Mouse (Mus musculus): ENCODE measurements around the gene Usp15. TPM values are rescaled to one million over a fixed set of nuclear protein-coding genes. Genes with fewer than 3 reads are reported as not detected.

The Usp15 gene
- polyA plus RNA-seq, 1 experiment from 2014 or later: 92.3 TPM

DNA sequence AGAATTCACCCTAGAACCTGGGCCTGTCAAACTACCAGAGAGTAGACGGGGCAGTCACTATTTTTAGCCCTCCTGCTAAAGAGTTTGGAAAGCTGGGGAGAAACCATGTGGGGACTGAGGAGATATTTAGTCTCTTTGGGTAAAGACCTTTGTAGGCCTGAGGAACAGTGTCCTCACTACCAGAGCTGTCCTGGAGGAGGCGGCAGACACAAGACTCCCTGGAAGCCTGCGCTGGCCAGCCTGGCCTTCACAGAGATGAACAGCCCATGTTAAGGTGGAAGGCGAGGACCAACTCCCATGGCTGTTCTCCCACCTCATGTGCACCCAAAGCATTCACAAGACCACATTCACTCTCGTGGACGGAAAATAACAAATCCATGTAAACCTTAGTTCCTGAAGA lies 5.8 kb downstream of the Usp15 start:
- H3K27me3 ChIP-seq (ENCODE audit: control insufficient read depth, insufficient read depth, low read length): no peaks in the 10 kb centered on the region
- WGBS: 84% methylated on average over 6 of the region's 6 CpGs
- H3K27ac ChIP-seq (replicated peaks; ENCODE audit: low read depth, low read length): no peak overlapping the region
- H3K4me2 ChIP-seq (ENCODE audit: low read length): no peak overlapping the region
- no peaks in the 10 kb centered on the region for H3K36me3 ChIP-seq (ENCODE audit: control insufficient read depth, insufficient read depth, low read length)
- no peak for DNase-seq
- no peak overlapping the region for H3K4me3 ChIP-seq (replicated peaks; ENCODE audit: low read depth, low read length)
- no peak for ATAC-seq (ENCODE audit: low FRiP score, low TSS enrichment)
- no peaks in the 10 kb centered on the region for H3K9me3 ChIP-seq (ENCODE audit: control insufficient read depth, low read length)
- H3K4me1 ChIP-seq (ENCODE audit: control insufficient read depth, insufficient read depth, low read length): peaks cover 8% of the 10 kb centered on the region
- no peak overlapping the region for H3K9ac ChIP-seq (replicated peaks; ENCODE audit: low read length)

GRCm38 (mm10) chr10:123187337-123187736 lies 9.5 kb downstream of the Usp15 start:
- no peak overlapping the region for H3K4me3 ChIP-seq (replicated peaks; ENCODE audit: low read depth, low read length)
- no peak overlapping the region for H3K4me2 ChIP-seq (ENCODE audit: low read length)
- no peak for ATAC-seq (ENCODE audit: low FRiP score, low TSS enrichment)
- H3K36me3 ChIP-seq (ENCODE audit: control insufficient read depth, insufficient read depth, low read length): no peaks in the 10 kb centered on the region
- no peak overlapping the region for H3K9ac ChIP-seq (replicated peaks; ENCODE audit: low read length)
- DNase-seq: no peak
- H3K9me3 ChIP-seq (ENCODE audit: control insufficient read depth, low read length): no peaks in the 10 kb centered on the region
- no peaks in the 10 kb centered on the region for H3K27me3 ChIP-seq (ENCODE audit: control insufficient read depth, insufficient read depth, low read length)
- H3K4me1 ChIP-seq (ENCODE audit: control insufficient read depth, insufficient read depth, low read length): no peaks in the 10 kb centered on the region
- H3K27ac ChIP-seq (replicated peaks; ENCODE audit: low read depth, low read length): no peak overlapping the region
- WGBS: 79% methylated on average over 6 of the region's 6 CpGs

GRCm38 (mm10) chr10:123185907-123186306 lies 10.9 kb downstream of the Usp15 start:
- no peak overlapping the region for H3K4me2 ChIP-seq (ENCODE audit: low read length)
- H3K36me3 ChIP-seq (ENCODE audit: control insufficient read depth, insufficient read depth, low read length): peaks cover under 1% of the 10 kb centered on the region
- 91% methylated on average over 6 of the region's 6 CpGs for whole genome bisulfite sequencing
- H3K9ac ChIP-seq (replicated peaks; ENCODE audit: low read length): no peak overlapping the region
- no peak overlapping the region for H3K27ac ChIP-seq (replicated peaks; ENCODE audit: low read depth, low read length)
- ATAC-seq (ENCODE audit: low FRiP score, low TSS enrichment): no peak
- no peaks in the 10 kb centered on the region for H3K9me3 ChIP-seq (ENCODE audit: control insufficient read depth, low read length)
- H3K4me1 ChIP-seq (ENCODE audit: control insufficient read depth, insufficient read depth, low read length): no peaks in the 10 kb centered on the region
- no peaks in the 10 kb centered on the region for H3K27me3 ChIP-seq (ENCODE audit: control insufficient read depth, insufficient read depth, low read length)
- DNase-seq: no peak
- no peak overlapping the region for H3K4me3 ChIP-seq (replicated peaks; ENCODE audit: low read depth, low read length)

DNA sequence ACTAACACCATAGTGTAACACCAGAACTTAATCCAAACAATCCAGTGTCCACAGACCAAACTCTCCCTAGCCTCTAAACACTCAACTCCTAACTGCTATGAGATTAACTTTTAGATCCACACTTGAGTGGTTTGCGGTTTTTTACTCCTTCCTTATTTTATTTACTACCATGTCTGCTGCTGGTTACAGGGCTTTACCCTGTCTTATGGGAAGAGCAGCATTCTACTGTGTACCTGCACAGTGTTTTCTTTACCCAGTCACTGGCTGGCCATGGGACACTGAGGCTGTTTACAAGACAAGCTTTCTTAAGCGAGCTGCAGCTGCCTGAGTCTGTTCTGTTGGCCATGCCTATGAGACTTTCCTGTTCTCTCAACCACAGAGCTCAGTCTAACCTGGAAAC lies 13.1 kb downstream of the Usp15 start:
- H3K27me3 ChIP-seq (ENCODE audit: control insufficient read depth, insufficient read depth, low read length): no peaks in the 10 kb centered on the region
- H3K36me3 ChIP-seq (ENCODE audit: control insufficient read depth, insufficient read depth, low read length): peaks cover 20% of the 10 kb centered on the region
- ATAC-seq (ENCODE audit: low FRiP score, low TSS enrichment) (no peak), DNase-seq (no peak)
- no peak overlapping the region for H3K4me2 ChIP-seq (ENCODE audit: low read length)
- no peak overlapping the region for H3K9ac ChIP-seq (replicated peaks; ENCODE audit: low read length)
- no peaks in the 10 kb centered on the region for H3K4me1 ChIP-seq (ENCODE audit: control insufficient read depth, insufficient read depth, low read length)
- WGBS: 63% methylated on average over 2 of the region's 2 CpGs
- no peak overlapping the region for H3K27ac ChIP-seq (replicated peaks; ENCODE audit: low read depth, low read length)
- H3K4me3 ChIP-seq (replicated peaks; ENCODE audit: low read depth, low read length): no peak overlapping the region
- H3K9me3 ChIP-seq (ENCODE audit: control insufficient read depth, low read length): no peaks in the 10 kb centered on the region

DNA sequence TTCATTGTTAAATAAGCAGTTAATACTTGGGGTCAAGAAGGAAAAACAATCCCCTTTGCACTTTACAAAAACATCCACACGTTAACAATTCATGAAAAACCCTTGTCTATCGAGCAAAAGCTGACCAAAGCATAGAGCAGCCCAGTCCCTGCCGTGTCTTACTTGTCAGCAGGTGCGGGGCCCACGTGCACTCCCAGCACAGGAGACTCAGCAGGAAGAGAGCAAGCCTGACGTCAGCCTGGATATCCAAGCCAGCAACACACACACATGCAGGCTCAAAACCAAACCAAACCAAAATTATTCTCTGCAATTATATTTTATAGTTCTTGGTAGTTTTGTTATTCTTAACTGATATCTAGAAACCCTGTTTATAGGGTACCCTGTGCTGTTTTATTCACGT lies 13.6 kb downstream of the Usp15 start:
- no peak overlapping the region for H3K9ac ChIP-seq (replicated peaks; ENCODE audit: low read length)
- H3K9me3 ChIP-seq (ENCODE audit: control insufficient read depth, low read length): no peaks in the 10 kb centered on the region
- H3K4me3 ChIP-seq (replicated peaks; ENCODE audit: low read depth, low read length): no peak overlapping the region
- H3K27ac ChIP-seq (replicated peaks; ENCODE audit: low read depth, low read length): no peak overlapping the region
- H3K36me3 ChIP-seq (ENCODE audit: control insufficient read depth, insufficient read depth, low read length): peaks cover 25% of the 10 kb centered on the region
- H3K4me2 ChIP-seq (ENCODE audit: low read length): no peak overlapping the region
- DNase-seq (no peak), ATAC-seq (ENCODE audit: low FRiP score, low TSS enrichment) (no peak)
- no peaks in the 10 kb centered on the region for H3K27me3 ChIP-seq (ENCODE audit: control insufficient read depth, insufficient read depth, low read length)
- H3K4me1 ChIP-seq (ENCODE audit: control insufficient read depth, insufficient read depth, low read length): no peaks in the 10 kb centered on the region
- 53% methylated on average over 7 of the region's 7 CpGs for WGBS

- no peaks in the 10 kb centered on the region for H3K4me1 ChIP-seq (ENCODE audit: control insufficient read depth, insufficient read depth, low read length)
- no peak for DNase-seq
These were observed 14.4 kb downstream of the Usp15 start for GRCm38 (mm10) chr10:123182391-123182790.

DNA sequence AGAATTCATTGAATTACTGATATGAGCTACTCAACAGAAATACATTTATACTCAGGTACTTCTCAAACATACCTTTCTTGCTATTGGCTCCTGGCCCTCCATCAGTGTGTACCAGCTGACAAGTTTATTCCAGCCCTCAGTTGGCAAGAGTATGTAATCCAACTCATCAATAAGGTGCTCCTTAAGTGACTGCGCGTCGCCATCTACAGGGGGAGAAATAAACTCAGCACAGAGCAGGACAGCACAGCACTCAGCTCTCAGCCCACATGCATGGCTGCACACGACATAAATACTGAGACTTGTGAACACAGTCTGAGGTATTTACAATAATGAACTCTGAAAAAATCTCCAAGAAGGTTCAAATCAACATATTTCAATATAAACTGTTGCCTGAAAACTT lies 21.0 kb downstream of the Usp15 start:
- H3K4me1 ChIP-seq (ENCODE audit: control insufficient read depth, insufficient read depth, low read length): no peaks in the 10 kb centered on the region
- peaks cover 55% of the 10 kb centered on the region for H3K36me3 ChIP-seq (ENCODE audit: control insufficient read depth, insufficient read depth, low read length)
- WGBS: 67% methylated on average over 4 of the region's 4 CpGs
- no peak overlapping the region for H3K4me2 ChIP-seq (ENCODE audit: low read length)
- ATAC-seq (ENCODE audit: low FRiP score, low TSS enrichment): no peak
- DNase-seq: peak; percentile 20
- H3K27ac ChIP-seq (replicated peaks; ENCODE audit: low read depth, low read length): no peak overlapping the region
- no peak overlapping the region for H3K9ac ChIP-seq (replicated peaks; ENCODE audit: low read length)
- H3K4me3 ChIP-seq (replicated peaks; ENCODE audit: low read depth, low read length): no peak overlapping the region
- no peaks in the 10 kb centered on the region for H3K9me3 ChIP-seq (ENCODE audit: control insufficient read depth, low read length)
- H3K27me3 ChIP-seq (ENCODE audit: control insufficient read depth, insufficient read depth, low read length): no peaks in the 10 kb centered on the region

More at GRCm38 (mm10) chr10:123182391-123182790, 14.4 kb downstream of the Usp15 start:
- Histone ChIP-seq H3K9ac (replicated peaks; ENCODE audit: low read length) (no peak overlapping the region), H3K36me3 (ENCODE audit: control insufficient read depth, insufficient read depth, low read length) (peaks cover 28% of the 10 kb centered on the region), H3K9me3 (ENCODE audit: control insufficient read depth, low read length) (no peaks in the 10 kb centered on the region), H3K27ac (replicated peaks; ENCODE audit: low read depth, low read length) (no peak overlapping the region), H3K4me2 (ENCODE audit: low read length) (no peak overlapping the region), H3K27me3 (ENCODE audit: control insufficient read depth, insufficient read depth, low read length) (no peaks in the 10 kb centered on the region), H3K4me3 (replicated peaks; ENCODE audit: low read depth, low read length) (no peak overlapping the region)
- no peak for ATAC-seq (ENCODE audit: low FRiP score, low TSS enrichment)
- 77% methylated on average over 3 of the region's 3 CpGs for WGBS

GRCm38 (mm10) chr10:123170898-123171297 lies 25.9 kb downstream of the Usp15 start:
- H3K36me3 ChIP-seq (ENCODE audit: control insufficient read depth, insufficient read depth, low read length): peaks cover 51% of the 10 kb centered on the region
- no peak overlapping the region for H3K27ac ChIP-seq (replicated peaks; ENCODE audit: low read depth, low read length)
- H3K27me3 ChIP-seq (ENCODE audit: control insufficient read depth, insufficient read depth, low read length): no peaks in the 10 kb centered on the region
- no peaks in the 10 kb centered on the region for H3K9me3 ChIP-seq (ENCODE audit: control insufficient read depth, low read length)
- no peak overlapping the region for H3K9ac ChIP-seq (replicated peaks; ENCODE audit: low read length)
- ATAC-seq (ENCODE audit: low FRiP score, low TSS enrichment) (no peak), DNase-seq (no peak)
- no peaks in the 10 kb centered on the region for H3K4me1 ChIP-seq (ENCODE audit: control insufficient read depth, insufficient read depth, low read length)
- 90% methylated on average over 6 of the region's 6 CpGs for WGBS
- no peak overlapping the region for H3K4me3 ChIP-seq (replicated peaks; ENCODE audit: low read depth, low read length)
- H3K4me2 ChIP-seq (ENCODE audit: low read length): no peak overlapping the region

DNA sequence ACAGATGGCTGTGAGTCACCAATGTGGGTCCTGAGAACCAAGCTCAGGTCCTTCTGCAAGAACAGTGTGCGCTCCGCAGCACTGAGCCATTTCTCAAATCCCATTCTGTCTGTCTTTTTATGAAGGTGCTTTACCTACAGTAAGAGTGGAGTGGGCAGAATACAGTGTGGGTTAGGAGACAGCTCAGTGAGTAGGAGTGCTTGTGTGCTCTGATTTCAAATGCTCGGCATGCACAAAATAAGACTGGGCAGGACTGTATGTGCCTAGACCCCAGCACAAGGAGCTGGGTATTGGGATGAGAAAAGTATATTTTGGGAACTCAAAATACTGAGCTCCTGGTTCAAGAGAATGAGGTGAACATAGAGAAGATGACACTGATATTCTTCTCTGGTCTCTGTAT lies 31.3 kb downstream of the Usp15 start:
- Histone ChIP-seq H3K4me1 (ENCODE audit: control insufficient read depth, insufficient read depth, low read length) (no peaks in the 10 kb centered on the region), H3K9me3 (ENCODE audit: control insufficient read depth, low read length) (no peaks in the 10 kb centered on the region), H3K36me3 (ENCODE audit: control insufficient read depth, insufficient read depth, low read length) (peaks cover 46% of the 10 kb centered on the region), H3K4me3 (replicated peaks; ENCODE audit: low read depth, low read length) (no peak overlapping the region), H3K27me3 (ENCODE audit: control insufficient read depth, insufficient read depth, low read length) (no peaks in the 10 kb centered on the region), H3K9ac (replicated peaks; ENCODE audit: low read length) (no peak overlapping the region), H3K4me2 (ENCODE audit: low read length) (no peak overlapping the region), H3K27ac (replicated peaks; ENCODE audit: low read depth, low read length) (no peak overlapping the region)
- ATAC-seq (ENCODE audit: low FRiP score, low TSS enrichment) (no peak), DNase-seq (no peak)
- 94% methylated on average over 3 of the region's 3 CpGs for WGBS

Data from midbrain, embryonic 14.5 days (tissue).